Mouse (Mus musculus): ENCODE data around the gene Wipf1. TPM values are rescaled to one million over a fixed set of nuclear protein-coding genes. Genes with fewer than 3 reads are reported as not detected.

The Wipf1 gene
- total RNA-seq, 2 experiments from 2014 or later: 20.4 to 22.1 TPM

- no peak for DNase-seq (ENCODE audit: low spot score in 2 of 2)
Measured at GRCm38 (mm10) chr2:73547256-73547655, 17.7 kb upstream of the Wipf1 start.

GRCm38 (mm10) chr2:73545556-73545955, 16.0 kb upstream of the Wipf1 start:
- no peak for DNase-seq (ENCODE audit: low spot score in 2 of 2)

- DNase-seq (ENCODE audit: low spot score in 2 of 2): no peak
Measured at GRCm38 (mm10) chr2:73540450-73541162, 11.1 kb upstream of the Wipf1 start.

GRCm38 (mm10) chr2:73539697-73540096, 10.2 kb upstream of the Wipf1 start:
- DNase-seq (ENCODE audit: low spot score in 2 of 2): no peak

- no peak for DNase-seq (ENCODE audit: low spot score in 2 of 2)
Measured at GRCm38 (mm10) chr2:73539141-73539540, 9.6 kb upstream of the Wipf1 start.

GRCm38 (mm10) chr2:73538590-73538989, 9.1 kb upstream of the Wipf1 start:
- DNase-seq (ENCODE audit: low spot score in 2 of 2): no peak

GRCm38 (mm10) chr2:73536091-73536783, 6.7 kb upstream of the Wipf1 start:
- DNase-seq (ENCODE audit: low spot score in 2 of 2): no peak

GRCm38 (mm10) chr2:73534720-73535119, 5.2 kb upstream of the Wipf1 start:
- no peak for DNase-seq (ENCODE audit: low spot score in 2 of 2)

GRCm38 (mm10) chr2:73530487-73530886, 953 bp upstream of the Wipf1 start:
- DNase-seq (ENCODE audit: low spot score in 2 of 2): no peak

GRCm38 (mm10) chr2:73528516-73529355, 798 bp downstream of the Wipf1 start:
- no peak for DNase-seq (ENCODE audit: low spot score in 2 of 2)

- DNase-seq (ENCODE audit: low spot score in 2 of 2): no peak
Measured at GRCm38 (mm10) chr2:73527956-73528355, 1.6 kb downstream of the Wipf1 start.

GRCm38 (mm10) chr2:73526691-73527090, 2.8 kb downstream of the Wipf1 start:
- no peak for DNase-seq (ENCODE audit: low spot score in 2 of 2)

- no peak for DNase-seq (ENCODE audit: low spot score in 2 of 2)
Measured at GRCm38 (mm10) chr2:73522891-73523290, 6.6 kb downstream of the Wipf1 start.

- DNase-seq (ENCODE audit: low spot score in 2 of 2): no peak
Measured at GRCm38 (mm10) chr2:73522336-73522735, 7.2 kb downstream of the Wipf1 start.

GRCm38 (mm10) chr2:73521737-73522136, 7.8 kb downstream of the Wipf1 start:
- no peak for DNase-seq (ENCODE audit: low spot score in 2 of 2)

GRCm38 (mm10) chr2:73518966-73519365, 10.6 kb downstream of the Wipf1 start:
- DNase-seq (ENCODE audit: low spot score in 2 of 2): no peak

GRCm38 (mm10) chr2:73518311-73518710, 11.2 kb downstream of the Wipf1 start:
- DNase-seq (ENCODE audit: low spot score in 2 of 2): no peak

GRCm38 (mm10) chr2:73514178-73514577, 15.4 kb downstream of the Wipf1 start:
- no peak for DNase-seq (ENCODE audit: low spot score in 2 of 2)

GRCm38 (mm10) chr2:73513204-73513749, 16.3 kb downstream of the Wipf1 start:
- DNase-seq (ENCODE audit: low spot score in 2 of 2): no peak

- no peak for DNase-seq (ENCODE audit: low spot score in 2 of 2)
Measured at GRCm38 (mm10) chr2:73512044-73512443, 17.5 kb downstream of the Wipf1 start.

- DNase-seq (ENCODE audit: low spot score in 2 of 2): no peak
Measured at GRCm38 (mm10) chr2:73510731-73511360, 18.7 kb downstream of the Wipf1 start.
